Mouse (Mus musculus) hindbrain, embryonic 16.5 days (tissue): ENCODE measurements around the gene Cd59a. TPM values are rescaled to one million over a fixed set of nuclear protein-coding genes. Genes with fewer than 3 reads are reported as not detected.
"Not testable (repeated sequence)": the region's sequence is repeated elsewhere in the genome, so short reads cannot be mapped to it uniquely, and the experiment has no call there.

Source experiments
- ATAC-seq: fragments of 200-750 bp; cut with Nextera tagmentation; 2 replicates; pipeline ENCODE4 v1.8.0; 2017; ENCODE audit warnings: moderate TSS enrichment, moderate library complexity
- H3K27ac ChIP-seq: fragments of 300-500 bp; sonication (generic); 2 replicates; pipeline ENCODE4 v1.5.1; 2014; ENCODE audit warnings: low read depth, mild to moderate bottlenecking, control low read depth, low read length, moderate library complexity
- H3K27me3 ChIP-seq: fragments of 300-500 bp; sonication (generic); replicated peaks from 2 replicates; pipeline ENCODE4 v1.6.1; 2014; ENCODE audit warnings: low read length; ENCODE audit not compliant: control insufficient read depth, insufficient read depth
- H3K36me3 ChIP-seq: fragments of 300-500 bp; sonication (generic); 2 replicates; pipeline ENCODE4 v1.6.1; 2014; ENCODE audit warnings: mild to moderate bottlenecking, low read length, moderate library complexity, mixed read lengths; ENCODE audit not compliant: control insufficient read depth, insufficient read depth
- H3K4me1 ChIP-seq: fragments of 300-500 bp; sonication (generic); 2 replicates; pipeline ENCODE4 v1.6.1; 2014; ENCODE audit warnings: low read depth, low read length; ENCODE audit not compliant: control insufficient read depth, insufficient read depth
- H3K4me2 ChIP-seq: fragments of 300-500 bp; sonication (generic); 2 replicates; pipeline ENCODE4 v1.6.1; 2014; ENCODE audit warnings: mild to moderate bottlenecking, low read length, control low read depth, moderate library complexity
- H3K4me3 ChIP-seq: fragments of 300-500 bp; sonication (generic); 2 replicates; pipeline ENCODE4 v1.5.1; 2014; ENCODE audit warnings: mild to moderate bottlenecking, low read length, control low read depth, moderate library complexity
- H3K9ac ChIP-seq: fragments of 300-500 bp; sonication (generic); 2 replicates; pipeline ENCODE4 v1.6.1; 2014; ENCODE audit warnings: low read depth, mild to moderate bottlenecking, control low read depth, low read length, moderate library complexity
- H3K9me3 ChIP-seq: fragments of 300-500 bp; sonication (generic); 2 replicates; pipeline ENCODE4 v1.6.1; 2014; ENCODE audit warnings: mild to moderate bottlenecking, low read length, moderate library complexity; ENCODE audit not compliant: control insufficient read depth
- WGBS: fragments of 180-500 bp; shearing (Covaris S2); extraction: QIAGEN DNeasy Blood & Tissue Kit; methylation state at CpG from one replicate; pipeline ENCODE4 v1.1.7; 2014; 5-methylcytosine and 5-hydroxymethylcytosine counted together
- polyA plus RNA-seq: library from polyadenylated mRNA; unstranded; fragments of >200 nt; fragmentation: Nextera tagmentation; extraction: Ambion mirVana; gene quantifications from 2 replicates; pipeline ENCODE4 v1.2.1, GENCODE M21; 2015

The Cd59a gene
- polyA plus RNA-seq, 1 experiment from 2014 or later = 15.3 TPM

DNA sequence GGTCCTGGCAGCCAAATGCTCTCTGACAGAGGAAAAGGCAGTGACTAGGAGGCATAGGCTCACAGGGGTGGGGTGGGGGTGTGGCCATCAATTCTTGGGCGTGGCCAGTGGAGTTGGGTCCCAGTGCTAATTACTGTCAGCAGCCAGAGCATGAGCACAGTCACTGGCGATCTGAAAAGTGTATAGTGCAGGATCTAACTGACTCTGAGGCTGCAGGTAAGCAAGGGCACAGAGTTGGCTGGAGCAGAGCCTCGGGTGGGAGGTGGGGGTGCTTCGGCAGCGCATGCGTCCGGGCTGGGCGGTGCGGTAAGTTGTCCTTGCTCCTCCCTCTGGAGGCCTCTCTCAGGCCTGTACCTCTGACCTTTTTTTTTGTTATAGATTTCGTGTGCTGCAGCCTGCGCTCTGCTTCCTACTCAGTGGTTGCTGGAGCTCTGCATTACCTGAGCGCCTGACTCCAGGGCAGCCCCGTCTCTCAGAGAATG is 25.9 kb upstream of the Cd59a start, which contains the start of gene Cd59b:
Gene Cd59b (plus strand): TSS at position 146 of the 482 bp plus-strand sequence.
- Histone ChIP-seq H3K4me3 (peak within 1 kb of the TSS; percentile 42), H3K9me3 (no peaks in the 10 kb centered on the region), H3K4me2 (peak within 1 kb of the TSS; percentile 68), H3K9ac (peak within 1 kb of the TSS; percentile 59), H3K36me3 (no peaks in the 10 kb centered on the region), H3K27me3 (no peaks in the 10 kb centered on the region), H3K27ac (0 out of 2 replicates have a peak within 1 kb of the TSS, but pooled peaks have one; percentile 29), H3K4me1 (peaks cover 3% of the 10 kb centered on the region; the same call in 1 of the 2 replicates)
- ATAC-seq = peak; percentile 91
- 11% methylated on average over 13 of the region's 13 CpGs for WGBS

- H3K27me3 ChIP-seq, H3K9me3 ChIP-seq, H3K4me2 ChIP-seq, H3K9ac ChIP-seq, H3K36me3 ChIP-seq, ATAC-seq, H3K4me3 ChIP-seq, H3K4me1 ChIP-seq, H3K27ac ChIP-seq: not testable (repeated sequence)
- 77% methylated on average over 5 of the region's 5 CpGs for WGBS
Observed at GRCm38 (mm10) chr2:104078285-104078684, 17.3 kb upstream of the Cd59a start.

DNA sequence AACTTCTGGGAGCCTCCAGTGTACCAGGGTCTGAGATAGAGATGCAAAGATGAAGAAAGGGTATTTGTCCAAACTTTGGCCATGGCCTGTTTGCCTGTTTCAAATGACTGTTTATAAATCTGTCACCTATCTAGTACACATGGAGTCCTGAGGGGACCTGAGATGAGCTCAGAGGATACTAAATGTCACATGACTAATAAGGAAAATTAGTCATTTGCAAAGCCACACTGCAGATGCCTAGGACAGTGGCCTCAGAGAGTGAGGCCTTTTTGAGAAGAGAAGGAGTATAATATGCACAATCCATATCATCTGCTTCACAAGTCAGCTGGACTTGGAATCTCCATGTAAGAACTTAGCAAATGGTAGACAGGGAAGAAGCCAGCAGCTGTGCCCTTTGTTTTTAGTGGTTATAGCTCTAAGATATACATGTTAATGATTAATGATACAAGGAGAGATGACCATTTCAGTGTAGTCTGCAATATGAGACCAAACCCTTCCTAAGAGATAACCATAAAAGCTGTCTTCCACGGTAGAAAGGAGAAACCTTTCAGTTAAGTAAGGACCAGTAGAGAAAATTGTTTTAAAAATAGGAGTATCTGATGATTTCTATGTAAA is 14.1 kb upstream of the Cd59a start:
- not testable (repeated sequence) for H3K9me3 ChIP-seq, H3K4me2 ChIP-seq, H3K9ac ChIP-seq, H3K27ac ChIP-seq, H3K4me3 ChIP-seq, H3K36me3 ChIP-seq, H3K27me3 ChIP-seq, H3K4me1 ChIP-seq, ATAC-seq
- no CpG with 5 or more reads among the region's 1 CpGs for WGBS

GRCm38 (mm10) chr2:104082474-104082873 is 13.1 kb upstream of the Cd59a start:
- H3K9me3 ChIP-seq = no peaks in the 10 kb centered on the region
- no peaks in the 10 kb centered on the region for H3K27me3 ChIP-seq
- no peak overlapping the region for H3K4me2 ChIP-seq
- H3K9ac ChIP-seq = no peak overlapping the region
- ATAC-seq = peak; percentile 30; the same call in 1 of the 2 replicates
- H3K36me3 ChIP-seq = no peaks in the 10 kb centered on the region
- H3K4me3 ChIP-seq = no peak overlapping the region
- no peaks in the 10 kb centered on the region for H3K4me1 ChIP-seq
- H3K27ac ChIP-seq = no peak overlapping the region

- not testable (repeated sequence) for H3K9me3 ChIP-seq, H3K27ac ChIP-seq, H3K9ac ChIP-seq, H3K4me1 ChIP-seq, ATAC-seq, H3K36me3 ChIP-seq, H3K4me2 ChIP-seq, H3K4me3 ChIP-seq, H3K27me3 ChIP-seq
Observed at GRCm38 (mm10) chr2:104084027-104084426, 11.6 kb upstream of the Cd59a start.

DNA sequence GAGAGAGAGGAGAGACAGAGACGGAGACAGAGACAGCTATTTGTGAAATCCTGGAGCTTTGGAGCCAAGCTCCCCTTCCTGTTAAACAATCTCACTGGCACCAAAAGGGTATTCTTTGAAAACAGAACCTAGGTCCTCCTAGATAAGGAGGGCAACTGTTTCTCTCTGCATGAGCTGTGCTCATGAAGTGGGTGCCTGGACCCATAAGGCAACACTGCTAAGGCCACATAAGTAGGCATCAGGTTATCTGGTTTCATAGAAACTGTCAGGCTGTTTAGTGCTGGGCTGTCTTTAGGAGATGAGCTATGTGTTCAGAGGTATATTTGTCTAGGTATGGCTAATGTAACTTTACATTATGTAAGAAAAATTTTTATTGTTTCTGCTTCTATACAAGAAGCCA is 8.0 kb upstream of the Cd59a start:
- H3K36me3 ChIP-seq, H3K27me3 ChIP-seq, H3K9ac ChIP-seq, ATAC-seq, H3K4me3 ChIP-seq, H3K4me1 ChIP-seq, H3K27ac ChIP-seq, H3K9me3 ChIP-seq, H3K4me2 ChIP-seq: not testable (repeated sequence)
- 77% methylated on average over 1 of the region's 1 CpGs for WGBS

DNA sequence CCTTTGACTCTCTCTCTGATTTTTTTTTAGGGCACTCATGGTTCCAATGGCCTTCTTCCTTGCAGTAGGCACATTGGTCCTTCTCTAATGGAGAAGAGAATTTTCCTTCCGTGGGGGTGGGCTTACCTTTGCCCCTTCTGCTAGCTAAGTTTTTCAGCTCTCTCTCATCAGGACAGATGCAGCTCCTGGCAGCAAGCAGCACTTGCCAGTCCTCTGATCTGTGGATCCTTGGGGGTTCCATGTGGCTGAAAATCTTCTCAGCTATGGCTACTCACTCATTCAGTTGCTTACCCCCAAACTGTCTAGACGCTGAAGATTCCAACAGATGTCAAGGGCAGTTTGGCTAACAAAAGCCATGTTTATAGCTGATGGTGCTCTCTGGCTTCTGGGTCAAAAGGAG is 2.3 kb upstream of the Cd59a start:
- Histone ChIP-seq H3K4me2 (no peak overlapping the region), H3K9me3 (no peaks in the 10 kb centered on the region), H3K27ac (no peak overlapping the region), H3K4me3 (no peak overlapping the region), H3K4me1 (peaks cover 6% of the 10 kb centered on the region), H3K27me3 (no peaks in the 10 kb centered on the region), H3K36me3 (no peaks in the 10 kb centered on the region), H3K9ac (no peak overlapping the region)
- 74% methylated on average over 2 of the region's 2 CpGs for WGBS
- ATAC-seq = no peak

DNA sequence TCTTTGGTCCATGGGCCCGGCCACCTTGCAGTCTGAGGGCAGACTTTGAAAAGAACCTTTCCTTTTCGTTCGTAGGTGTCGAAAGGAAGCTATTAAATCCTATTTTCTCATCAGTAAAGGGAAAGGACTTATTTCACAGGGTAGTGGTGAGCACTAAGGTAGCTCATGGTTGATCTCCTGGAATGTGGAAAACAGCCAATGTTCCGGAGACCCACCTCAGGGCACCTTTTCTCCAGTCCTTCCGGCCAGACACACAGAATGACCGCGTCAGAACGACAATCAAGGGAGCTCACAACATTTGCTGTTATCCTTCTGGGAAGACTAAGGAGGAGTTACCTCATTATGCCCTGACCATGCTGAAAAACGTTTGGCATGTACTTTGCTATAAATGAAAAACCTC is 655 bp downstream of the Cd59a start:
- 47% methylated on average over 10 of the region's 10 CpGs for WGBS
- H3K4me1 ChIP-seq = peaks cover 6% of the 10 kb centered on the region
- no peaks in the 10 kb centered on the region for H3K36me3 ChIP-seq
- ATAC-seq = no peak
- peak overlapping the region; percentile 49 for H3K4me3 ChIP-seq
- no peaks in the 10 kb centered on the region for H3K27me3 ChIP-seq
- H3K4me2 ChIP-seq = peak overlapping the region; percentile 79
- H3K9ac ChIP-seq = peak overlapping the region; percentile 63
- H3K9me3 ChIP-seq = no peaks in the 10 kb centered on the region
- peak overlapping the region; percentile 73 for H3K27ac ChIP-seq

DNA sequence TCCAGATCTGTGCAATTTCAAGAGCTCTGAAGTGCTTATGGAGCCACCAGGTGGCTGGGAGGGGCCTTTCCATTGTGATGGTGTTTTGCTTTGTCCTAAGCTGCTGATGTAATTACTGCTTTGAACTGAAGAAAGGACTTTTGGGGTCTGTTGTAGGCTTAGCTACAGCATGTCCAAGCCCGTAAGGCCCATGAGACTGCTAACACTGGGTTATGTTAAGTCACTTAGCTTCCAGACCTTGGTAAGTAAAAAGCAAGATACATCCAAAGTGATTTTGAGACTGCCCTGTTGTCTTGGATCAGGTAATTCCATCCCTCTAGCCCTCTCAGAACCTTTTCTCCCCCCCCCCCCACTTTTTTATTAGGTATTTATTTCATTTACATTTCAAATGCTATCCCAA is 1.2 kb downstream of the Cd59a start:
- not testable (repeated sequence) for H3K36me3 ChIP-seq, H3K27me3 ChIP-seq, H3K9ac ChIP-seq, H3K27ac ChIP-seq, H3K4me2 ChIP-seq, H3K4me3 ChIP-seq, H3K4me1 ChIP-seq, ATAC-seq, H3K9me3 ChIP-seq
- 50% methylated on average over 1 of the region's 1 CpGs for WGBS
